Mouse (Mus musculus): Measurements from ENCODE around the gene Bphl. TPM values are rescaled to one million over a fixed set of nuclear protein-coding genes. Genes with fewer than 3 reads are reported as not detected.

Bphl gene
- polyA plus RNA-seq, 1 experiment from 2014 or later: 32.5 TPM

DNA sequence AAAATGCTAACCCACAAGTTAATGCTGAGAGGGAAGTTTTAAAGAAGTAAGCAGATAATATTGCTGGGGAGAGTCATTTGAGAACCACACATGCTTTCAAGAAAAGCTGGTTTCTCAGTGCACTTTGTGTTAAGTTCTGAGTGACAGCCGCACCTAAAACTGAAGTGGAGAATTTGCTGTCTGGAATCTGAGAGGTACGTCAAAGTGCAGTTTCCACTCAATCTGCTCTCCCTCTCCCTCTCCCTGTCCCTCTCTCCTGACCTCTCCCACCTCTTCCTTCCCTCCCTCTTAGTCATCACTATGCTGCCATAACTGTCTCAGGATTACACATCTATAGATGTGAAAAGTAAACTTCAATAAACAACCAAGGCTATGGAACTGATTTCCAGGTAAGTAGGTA is 15.4 kb upstream of the Bphl start:
- Histone ChIP-seq H3K4me1 (ENCODE audit: control insufficient read depth, insufficient read depth, low read length) (no peaks in the 10 kb centered on the region), H3K27me3 (ENCODE audit: control insufficient read depth, insufficient read depth, low read length) (no peaks in the 10 kb centered on the region), H3K36me3 (ENCODE audit: control insufficient read depth, insufficient read depth, low read length) (no peaks in the 10 kb centered on the region), H3K27ac (ENCODE audit: low read depth, low read length) (no peak overlapping the region), H3K4me3 (ENCODE audit: low read depth, low read length) (no peak overlapping the region), H3K9ac (ENCODE audit: low read length) (no peak overlapping the region), H3K4me2 (no peak overlapping the region), H3K9me3 (ENCODE audit: control insufficient read depth, low read length) (no peaks in the 10 kb centered on the region)
- ATAC-seq (ENCODE audit: low FRiP score) (no peak), DNase-seq (ENCODE audit: low spot score, missing footprints) (no peak)
- WGBS: 95% methylated on average over 2 of the region's 2 CpGs

GRCm38 (mm10) chr13:34032041-34032440 is 5.4 kb upstream of the Bphl start:
- Histone ChIP-seq H3K36me3 (ENCODE audit: control insufficient read depth, insufficient read depth, low read length) (no peaks in the 10 kb centered on the region; the same call in 1 of the 2 replicates), H3K9me3 (ENCODE audit: control insufficient read depth, low read length) (no peaks in the 10 kb centered on the region), H3K4me2 (no peak overlapping the region), H3K27me3 (ENCODE audit: control insufficient read depth, insufficient read depth, low read length) (no peaks in the 10 kb centered on the region), H3K4me1 (ENCODE audit: control insufficient read depth, insufficient read depth, low read length) (peaks cover 1% of the 10 kb centered on the region; the same call in 1 of the 2 replicates), H3K27ac (ENCODE audit: low read depth, low read length) (no peak overlapping the region), H3K9ac (ENCODE audit: low read length) (no peak overlapping the region), H3K4me3 (ENCODE audit: low read depth, low read length) (no peak overlapping the region)
- DNase-seq (ENCODE audit: low spot score, missing footprints): no peak
- WGBS: 81% methylated on average over 2 of the region's 2 CpGs
- ATAC-seq (ENCODE audit: low FRiP score): no peak

- Histone ChIP-seq H3K27me3 (ENCODE audit: control insufficient read depth, insufficient read depth, low read length) (no peaks in the 10 kb centered on the region), H3K27ac (ENCODE audit: low read depth, low read length) (no peak overlapping the region), H3K9ac (ENCODE audit: low read length) (no peak overlapping the region), H3K9me3 (ENCODE audit: control insufficient read depth, low read length) (0 out of 2 replicates have a peak, but pooled peaks cover 3% of the 10 kb centered on the region), H3K4me2 (no peak overlapping the region), H3K4me1 (ENCODE audit: control insufficient read depth, insufficient read depth, low read length) (peaks cover 13% of the 10 kb centered on the region), H3K4me3 (ENCODE audit: low read depth, low read length) (no peak overlapping the region), H3K36me3 (ENCODE audit: control insufficient read depth, insufficient read depth, low read length) (no peaks in the 10 kb centered on the region; the same call in 1 of the 2 replicates)
- WGBS: 90% methylated on average over 3 of the region's 3 CpGs
- no peak for ATAC-seq (ENCODE audit: low FRiP score)
- no peak for DNase-seq (ENCODE audit: low spot score, missing footprints)
Measured at GRCm38 (mm10) chr13:34035424-34035823, 2.0 kb upstream of the Bphl start.

DNA sequence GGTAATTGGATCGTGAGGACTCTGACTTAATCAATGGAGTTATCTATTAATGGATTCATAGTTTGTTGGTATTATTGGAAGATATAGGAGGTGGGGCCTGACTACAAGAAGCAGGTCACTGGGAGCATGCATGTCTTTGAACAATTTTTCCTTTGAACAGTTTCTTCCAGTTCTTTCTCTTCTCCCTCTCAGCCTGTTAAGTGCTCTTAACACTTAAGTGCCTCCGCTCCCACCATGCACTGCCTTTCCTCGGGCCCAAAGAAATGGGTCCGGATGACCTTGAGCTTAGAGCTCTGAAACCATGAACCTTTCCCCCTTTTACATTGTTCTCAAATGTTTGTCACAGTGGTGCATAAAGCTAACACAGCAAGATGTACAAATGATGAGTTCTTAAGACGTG is 671 bp upstream of the Bphl start:
- Histone ChIP-seq H3K27ac (ENCODE audit: low read depth, low read length) (peak overlapping the region; percentile 63; the same call in 1 of the 2 replicates), H3K4me1 (ENCODE audit: control insufficient read depth, insufficient read depth, low read length) (peaks cover 13% of the 10 kb centered on the region), H3K9me3 (ENCODE audit: control insufficient read depth, low read length) (0 out of 2 replicates have a peak, but pooled peaks cover 3% of the 10 kb centered on the region), H3K4me3 (ENCODE audit: low read depth, low read length) (no peak overlapping the region), H3K36me3 (ENCODE audit: control insufficient read depth, insufficient read depth, low read length) (no peaks in the 10 kb centered on the region; the same call in 1 of the 2 replicates), H3K27me3 (ENCODE audit: control insufficient read depth, insufficient read depth, low read length) (no peaks in the 10 kb centered on the region), H3K4me2 (no peak overlapping the region), H3K9ac (ENCODE audit: low read length) (peak overlapping the region; percentile 96)
- DNase-seq (ENCODE audit: low spot score, missing footprints) (no peak), ATAC-seq (ENCODE audit: low FRiP score) (peak; percentile 4; the same call in 1 of the 2 replicates)
- WGBS: 84% methylated on average over 5 of the region's 5 CpGs

- no peaks in the 10 kb centered on the region; the same call in 1 of the 2 replicates for H3K36me3 ChIP-seq (ENCODE audit: control insufficient read depth, insufficient read depth, low read length)
- peaks cover 13% of the 10 kb centered on the region for H3K4me1 ChIP-seq (ENCODE audit: control insufficient read depth, insufficient read depth, low read length)
- H3K9me3 ChIP-seq (ENCODE audit: control insufficient read depth, low read length): 0 out of 2 replicates have a peak, but pooled peaks cover 3% of the 10 kb centered on the region
- no peaks in the 10 kb centered on the region for H3K27me3 ChIP-seq (ENCODE audit: control insufficient read depth, insufficient read depth, low read length)
- H3K4me3 ChIP-seq (ENCODE audit: low read depth, low read length): peak overlapping the region; percentile 71
- ATAC-seq (ENCODE audit: low FRiP score) (0 out of 2 replicates have a peak, but pooled peaks have one; percentile 17), DNase-seq (ENCODE audit: low spot score, missing footprints) (no peak)
- H3K9ac ChIP-seq (ENCODE audit: low read length): peak overlapping the region; percentile 96
- peak overlapping the region; percentile 63; the same call in 1 of the 2 replicates for H3K27ac ChIP-seq (ENCODE audit: low read depth, low read length)
- peak overlapping the region; percentile 81 for H3K4me2 ChIP-seq
- WGBS: 50% methylated on average over 5 of the region's 5 CpGs
Measured at GRCm38 (mm10) chr13:34038056-34038432, 647 bp downstream of the Bphl start.

GRCm38 (mm10) chr13:34038901-34039341 is 1.5 kb downstream of the Bphl start:
- Histone ChIP-seq H3K36me3 (ENCODE audit: control insufficient read depth, insufficient read depth, low read length) (no peaks in the 10 kb centered on the region), H3K4me3 (ENCODE audit: low read depth, low read length) (no peak overlapping the region), H3K4me2 (peak overlapping the region; percentile 81), H3K27ac (ENCODE audit: low read depth, low read length) (no peak overlapping the region), H3K9me3 (ENCODE audit: control insufficient read depth, low read length) (0 out of 2 replicates have a peak, but pooled peaks cover 3% of the 10 kb centered on the region), H3K4me1 (ENCODE audit: control insufficient read depth, insufficient read depth, low read length) (peaks cover 13% of the 10 kb centered on the region), H3K27me3 (ENCODE audit: control insufficient read depth, insufficient read depth, low read length) (no peaks in the 10 kb centered on the region), H3K9ac (ENCODE audit: low read length) (peak overlapping the region; percentile 27; the same call in 1 of the 2 replicates)
- ATAC-seq (ENCODE audit: low FRiP score) (no peak), DNase-seq (ENCODE audit: low spot score, missing footprints) (no peak)
- WGBS: 37% methylated on average over 8 of the region's 8 CpGs

DNA sequence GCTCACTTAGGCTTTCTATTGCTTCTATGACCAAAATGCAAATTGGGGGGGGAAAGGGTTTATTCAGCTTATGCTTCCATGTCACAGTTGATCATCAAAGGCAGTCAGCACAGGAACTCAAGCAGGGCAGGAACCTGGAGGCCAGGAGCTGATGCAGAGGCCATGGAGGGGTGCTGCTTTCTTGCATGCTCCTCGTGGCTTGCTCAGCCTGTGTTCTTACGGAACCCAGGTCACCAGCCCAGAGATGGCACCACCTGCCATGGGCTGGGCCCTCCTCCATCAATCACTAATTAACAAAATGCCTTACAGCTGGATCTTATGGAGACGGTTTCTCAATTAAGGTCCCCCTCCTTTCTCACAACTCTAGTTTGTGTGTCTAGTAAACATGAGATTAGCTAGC is 2.7 kb downstream of the Bphl start:
- ATAC-seq (ENCODE audit: low FRiP score) (no peak), DNase-seq (ENCODE audit: low spot score, missing footprints) (no peak)
- H3K9ac ChIP-seq (ENCODE audit: low read length): no peak overlapping the region
- WGBS: 94% methylated on average over 3 of the region's 3 CpGs
- no peak overlapping the region for H3K4me2 ChIP-seq
- H3K27me3 ChIP-seq (ENCODE audit: control insufficient read depth, insufficient read depth, low read length): no peaks in the 10 kb centered on the region
- no peaks in the 10 kb centered on the region for H3K36me3 ChIP-seq (ENCODE audit: control insufficient read depth, insufficient read depth, low read length)
- H3K27ac ChIP-seq (ENCODE audit: low read depth, low read length): no peak overlapping the region
- no peak overlapping the region for H3K4me3 ChIP-seq (ENCODE audit: low read depth, low read length)
- H3K4me1 ChIP-seq (ENCODE audit: control insufficient read depth, insufficient read depth, low read length): peaks cover 13% of the 10 kb centered on the region
- H3K9me3 ChIP-seq (ENCODE audit: control insufficient read depth, low read length): 0 out of 2 replicates have a peak, but pooled peaks cover 3% of the 10 kb centered on the region

- 79% methylated on average over 7 of the region's 7 CpGs for WGBS
Measured at GRCm38 (mm10) chr13:34043716-34044393, 6.5 kb downstream of the Bphl start.

DNA sequence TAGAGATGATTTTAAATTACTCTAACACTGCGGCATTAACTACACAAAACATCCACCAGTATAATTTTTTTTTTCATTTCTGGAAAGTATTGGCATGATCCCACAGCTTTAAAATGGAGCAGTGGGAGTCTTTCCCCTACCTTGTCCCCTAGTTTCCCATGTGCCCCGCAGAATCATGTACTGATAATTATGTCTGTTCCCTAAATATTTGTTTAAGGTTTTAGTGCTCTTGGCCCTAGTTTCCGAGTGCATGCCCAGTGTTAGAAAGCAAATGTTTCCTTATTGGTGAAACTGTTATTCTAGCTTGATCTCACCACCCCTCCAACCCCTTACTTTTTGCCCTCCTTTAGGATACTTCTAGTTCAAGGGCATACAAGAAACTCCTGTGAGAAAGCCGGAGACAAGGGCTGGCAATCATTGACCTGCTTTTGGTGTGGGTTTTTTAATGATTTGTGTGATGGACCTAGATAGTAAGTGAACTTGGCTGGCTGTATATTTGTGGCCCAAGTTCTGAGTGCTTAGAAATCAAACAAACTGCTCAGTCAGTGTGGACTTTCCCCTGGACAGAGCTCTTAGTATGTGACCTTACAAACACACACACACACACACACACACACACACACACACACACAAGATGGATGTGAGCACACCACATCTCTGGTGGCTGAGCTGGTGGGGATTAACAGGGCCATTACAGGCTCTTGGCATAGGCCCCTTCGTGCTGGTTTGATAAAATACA is 8.3 kb downstream of the Bphl start:
- Histone ChIP-seq H3K4me1 (ENCODE audit: control insufficient read depth, insufficient read depth, low read length) (no peaks in the 10 kb centered on the region), H3K4me3 (ENCODE audit: low read depth, low read length) (no peak overlapping the region), H3K27ac (ENCODE audit: low read depth, low read length) (no peak overlapping the region), H3K27me3 (ENCODE audit: control insufficient read depth, insufficient read depth, low read length) (no peaks in the 10 kb centered on the region), H3K9ac (ENCODE audit: low read length) (no peak overlapping the region), H3K9me3 (ENCODE audit: control insufficient read depth, low read length) (no peaks in the 10 kb centered on the region), H3K36me3 (ENCODE audit: control insufficient read depth, insufficient read depth, low read length) (no peaks in the 10 kb centered on the region), H3K4me2 (no peak overlapping the region)
- 65% methylated on average over 5 of the region's 5 CpGs for WGBS
- ATAC-seq (ENCODE audit: low FRiP score) (peak; percentile 39; the same call in 1 of the 2 replicates), DNase-seq (ENCODE audit: low spot score, missing footprints) (no peak)

More at GRCm38 (mm10) chr13:34043716-34044393, 6.5 kb downstream of the Bphl start:
- DNase-seq (ENCODE audit: low spot score, missing footprints) (no peak), ATAC-seq (ENCODE audit: low FRiP score) (no peak)
- Histone ChIP-seq H3K9ac (ENCODE audit: low read length) (no peak overlapping the region), H3K4me3 (ENCODE audit: low read depth, low read length) (no peak overlapping the region), H3K27ac (ENCODE audit: low read depth, low read length) (no peak overlapping the region), H3K27me3 (ENCODE audit: control insufficient read depth, insufficient read depth, low read length) (no peaks in the 10 kb centered on the region), H3K4me2 (no peak overlapping the region), H3K9me3 (ENCODE audit: control insufficient read depth, low read length) (0 out of 2 replicates have a peak, but pooled peaks cover 3% of the 10 kb centered on the region), H3K36me3 (ENCODE audit: control insufficient read depth, insufficient read depth, low read length) (no peaks in the 10 kb centered on the region), H3K4me1 (ENCODE audit: control insufficient read depth, insufficient read depth, low read length) (peaks cover under 1% of the 10 kb centered on the region; the same call in 1 of the 2 replicates)
